Mouse (Mus musculus): ENCODE measurements around the gene Slc25a12. TPM values are rescaled to one million over a fixed set of nuclear protein-coding genes. Genes with fewer than 3 reads are reported as not detected.

Gene Slc25a12
- polyA plus RNA-seq, 1 experiment from 2014 or later, result 119 TPM

DNA sequence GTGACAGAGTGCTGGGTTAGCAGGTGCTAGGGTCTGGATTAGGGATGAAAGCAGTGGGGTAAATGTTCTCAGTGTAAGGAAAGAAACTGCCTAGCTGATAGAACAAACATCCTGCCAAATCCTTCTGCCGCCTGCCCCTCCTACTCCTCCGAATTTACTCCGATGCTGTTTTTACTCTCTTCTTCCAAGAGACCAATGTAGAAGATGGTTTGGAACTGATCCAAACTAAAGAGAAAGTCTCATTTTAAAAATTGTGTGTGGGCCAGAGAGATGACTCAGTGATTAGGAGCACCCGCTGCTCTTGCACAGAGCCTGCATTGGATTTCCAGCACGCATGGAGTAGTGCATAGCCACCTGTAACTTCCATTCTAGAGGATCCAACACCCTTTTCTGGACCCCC is 4.2 kb upstream of the Slc25a12 start:
- no peak overlapping the region for H3K9ac ChIP-seq (replicated peaks)
- no peak overlapping the region for H3K27ac ChIP-seq (replicated peaks)
- H3K36me3 ChIP-seq, result no peaks in the 10 kb centered on the region
- no peak for ATAC-seq (ENCODE audit: low FRiP score)
- no peak overlapping the region for H3K4me3 ChIP-seq (replicated peaks)
- H3K9me3 ChIP-seq (replicated peaks), result no peaks in the 10 kb centered on the region
- 74% methylated on average over 5 of the region's 5 CpGs for WGBS
- H3K4me1 ChIP-seq, result peaks cover 4% of the 10 kb centered on the region; the same call in 1 of the 2 replicates
- no peaks in the 10 kb centered on the region for H3K27me3 ChIP-seq (replicated peaks)
- H3K4me2 ChIP-seq, result no peak overlapping the region

DNA sequence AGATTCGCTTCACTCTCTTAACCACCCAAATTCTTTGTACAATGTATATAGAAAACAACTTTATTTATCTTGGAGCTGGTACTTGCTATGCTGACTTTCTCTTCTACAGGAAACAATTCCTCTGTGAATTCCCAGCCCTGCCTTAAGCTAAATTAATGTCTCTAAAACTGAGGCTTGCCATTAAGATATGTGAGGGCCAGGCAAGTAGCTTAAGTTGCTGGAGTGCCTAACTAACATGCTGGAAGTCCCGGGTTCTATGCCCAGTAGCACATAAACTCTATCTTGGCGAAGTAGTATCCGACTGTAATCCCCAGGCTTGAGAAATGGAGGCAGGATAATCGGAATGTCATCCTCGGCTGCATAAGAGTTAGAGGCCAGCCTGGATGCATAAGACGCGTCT is 537 bp upstream of the Slc25a12 start:
- Histone ChIP-seq H3K9ac (replicated peaks) (0 out of 2 replicates have a peak overlapping the region, but pooled peaks have one; percentile 23), H3K27me3 (replicated peaks) (no peaks in the 10 kb centered on the region), H3K9me3 (replicated peaks) (no peaks in the 10 kb centered on the region), H3K4me1 (peaks cover 23% of the 10 kb centered on the region), H3K27ac (replicated peaks) (no peak overlapping the region), H3K4me3 (replicated peaks) (peak overlapping the region; percentile 82; the same call in 1 of the 2 replicates), H3K4me2 (peak overlapping the region; percentile 71), H3K36me3 (no peaks in the 10 kb centered on the region)
- no peak for ATAC-seq (ENCODE audit: low FRiP score)
- WGBS, result 34% methylated on average over 8 of the region's 8 CpGs

DNA sequence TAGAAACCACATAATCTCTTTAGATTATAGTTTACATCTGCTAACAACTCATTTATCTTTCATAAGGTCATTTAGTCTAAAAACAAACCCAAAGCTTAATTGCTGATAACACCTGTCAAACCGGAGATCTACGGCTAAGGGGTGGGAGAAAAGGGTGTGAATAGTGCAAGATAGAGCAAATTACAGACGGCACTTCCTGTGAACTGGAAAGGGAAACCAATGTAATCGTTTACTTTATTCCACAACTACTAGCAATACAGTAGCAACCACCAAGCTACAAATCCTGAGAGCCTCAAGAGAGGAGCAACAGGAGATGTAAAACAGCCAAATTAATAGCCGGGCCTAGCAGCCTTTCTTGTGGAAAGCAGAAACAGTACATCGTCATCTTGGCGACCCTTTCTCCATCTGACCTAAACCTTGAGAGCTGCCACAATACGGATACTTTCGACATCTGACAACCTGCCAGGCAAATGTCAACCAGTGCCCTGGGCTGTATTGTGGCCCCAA is 878 bp downstream of the Slc25a12 start:
- H3K36me3 ChIP-seq, result peaks cover 7% of the 10 kb centered on the region; the same call in 1 of the 2 replicates
- H3K27me3 ChIP-seq (replicated peaks), result no peaks in the 10 kb centered on the region
- ATAC-seq (ENCODE audit: low FRiP score), result peak; percentile 15; the same call in 1 of the 2 replicates
- peak overlapping the region; percentile 82 for H3K4me3 ChIP-seq (replicated peaks)
- H3K27ac ChIP-seq (replicated peaks), result peak overlapping the region; percentile 92
- H3K9ac ChIP-seq (replicated peaks), result peak overlapping the region; percentile 82
- WGBS, result 22% methylated on average over 9 of the region's 9 CpGs
- peak overlapping the region; percentile 71 for H3K4me2 ChIP-seq
- peaks cover 23% of the 10 kb centered on the region for H3K4me1 ChIP-seq
- no peaks in the 10 kb centered on the region for H3K9me3 ChIP-seq (replicated peaks)

- no peak overlapping the region for H3K27ac ChIP-seq (replicated peaks)
- H3K9me3 ChIP-seq (replicated peaks), result no peaks in the 10 kb centered on the region
- no peak overlapping the region for H3K9ac ChIP-seq (replicated peaks)
- peaks cover 6% of the 10 kb centered on the region for H3K4me1 ChIP-seq
- 82% methylated on average over 1 of the region's 1 CpGs for WGBS
- H3K36me3 ChIP-seq, result peaks cover 18% of the 10 kb centered on the region
- no peak overlapping the region for H3K4me2 ChIP-seq
- ATAC-seq (ENCODE audit: low FRiP score), result no peak
- no peaks in the 10 kb centered on the region for H3K27me3 ChIP-seq (replicated peaks)
- H3K4me3 ChIP-seq (replicated peaks), result no peak overlapping the region
Observed at GRCm38 (mm10) chr2:71360192-71360591, 7.4 kb downstream of the Slc25a12 start.

DNA sequence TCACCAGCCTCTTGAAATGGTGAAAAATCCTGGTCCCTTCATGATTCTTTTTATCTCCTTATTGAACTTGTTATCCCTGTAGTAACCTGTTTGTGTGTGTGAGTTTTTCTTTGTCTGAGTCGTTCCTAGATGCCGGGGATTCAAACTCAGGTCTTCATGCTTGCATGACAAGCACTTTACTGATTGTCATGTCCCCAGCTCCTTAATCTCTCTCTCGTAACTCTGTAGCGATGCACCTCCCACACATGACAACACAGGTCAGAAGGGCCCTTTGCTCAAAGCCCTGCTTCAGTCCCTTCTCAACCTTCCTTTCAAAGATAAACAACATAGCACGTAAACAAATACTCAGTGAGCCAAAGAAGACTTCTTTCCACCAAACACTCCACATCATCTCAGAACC is 9.2 kb downstream of the Slc25a12 start:
- H3K36me3 ChIP-seq, result peaks cover 18% of the 10 kb centered on the region
- H3K4me1 ChIP-seq, result no peaks in the 10 kb centered on the region
- no peak overlapping the region for H3K27ac ChIP-seq (replicated peaks)
- ATAC-seq (ENCODE audit: low FRiP score), result no peak
- no peaks in the 10 kb centered on the region for H3K9me3 ChIP-seq (replicated peaks)
- no peak overlapping the region for H3K9ac ChIP-seq (replicated peaks)
- no peak overlapping the region for H3K4me2 ChIP-seq
- WGBS, result 93% methylated on average over 5 of the region's 5 CpGs
- no peak overlapping the region for H3K4me3 ChIP-seq (replicated peaks)
- no peaks in the 10 kb centered on the region for H3K27me3 ChIP-seq (replicated peaks)

GRCm38 (mm10) chr2:71354055-71354425 is 13.5 kb downstream of the Slc25a12 start:
- Histone ChIP-seq H3K9me3 (replicated peaks) (no peaks in the 10 kb centered on the region), H3K36me3 (peaks cover 6% of the 10 kb centered on the region), H3K27ac (replicated peaks) (no peak overlapping the region), H3K27me3 (replicated peaks) (no peaks in the 10 kb centered on the region), H3K9ac (replicated peaks) (no peak overlapping the region), H3K4me3 (replicated peaks) (no peak overlapping the region), H3K4me1 (peaks cover 4% of the 10 kb centered on the region; the same call in 1 of the 2 replicates), H3K4me2 (no peak overlapping the region)
- WGBS, result 78% methylated on average over 5 of the region's 5 CpGs
- ATAC-seq (ENCODE audit: low FRiP score), result no peak

DNA sequence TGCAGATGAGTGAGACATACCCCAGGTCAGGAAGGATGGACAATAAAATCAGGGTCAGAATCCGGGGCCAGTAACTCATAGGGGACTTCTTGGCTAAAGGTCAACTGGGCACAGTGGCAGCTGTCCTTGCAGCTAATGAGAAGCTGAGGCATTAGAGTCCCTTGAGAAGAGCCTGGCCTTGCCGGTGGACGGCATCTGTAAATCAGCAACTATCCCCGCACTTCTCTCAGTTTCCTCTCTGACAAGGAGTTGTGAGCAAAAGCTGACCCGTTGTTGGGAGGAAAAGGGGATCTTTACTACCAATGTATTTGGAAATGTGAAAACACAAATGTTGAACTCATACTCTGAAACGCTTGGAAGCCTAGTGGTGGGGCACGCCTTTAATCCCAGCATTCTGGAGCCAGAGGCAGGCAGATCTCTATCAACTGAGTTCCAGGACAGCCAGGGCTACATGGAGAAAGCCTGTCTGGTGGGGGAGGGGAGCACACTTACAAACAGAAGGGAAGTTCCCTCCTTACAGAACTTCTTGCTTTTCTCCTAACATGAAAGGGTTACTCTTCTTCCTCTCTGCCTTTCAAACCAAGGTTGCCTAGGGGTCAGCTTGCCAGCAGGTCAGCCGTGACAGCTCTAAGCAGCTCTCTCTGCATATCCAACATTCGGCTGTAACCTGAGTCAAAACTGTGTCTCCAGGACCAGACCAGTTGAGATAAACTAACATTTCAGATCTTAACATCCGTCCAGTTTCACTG is 14.1 kb downstream of the Slc25a12 start:
- Histone ChIP-seq H3K4me1 (peaks cover 4% of the 10 kb centered on the region; the same call in 1 of the 2 replicates), H3K9ac (replicated peaks) (no peak overlapping the region), H3K9me3 (replicated peaks) (no peaks in the 10 kb centered on the region), H3K36me3 (peaks cover 7% of the 10 kb centered on the region), H3K27me3 (replicated peaks) (no peaks in the 10 kb centered on the region), H3K4me3 (replicated peaks) (no peak overlapping the region), H3K4me2 (no peak overlapping the region), H3K27ac (replicated peaks) (no peak overlapping the region)
- ATAC-seq (ENCODE audit: low FRiP score), result no peak
- 62% methylated on average over 10 of the region's 10 CpGs for WGBS

DNA sequence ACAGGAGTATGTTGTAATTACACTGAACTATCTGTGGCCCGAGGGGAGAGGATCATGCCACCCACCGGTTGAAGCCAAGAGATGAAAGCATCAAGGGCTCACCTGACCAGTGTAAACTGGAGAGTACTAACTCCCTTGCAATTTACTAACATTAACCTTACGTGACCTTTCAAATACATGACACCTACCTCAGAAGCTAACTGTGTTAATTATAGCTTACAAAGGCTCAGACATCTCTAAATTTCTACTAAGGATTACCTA is 15.9 kb downstream of the Slc25a12 start:
- no peaks in the 10 kb centered on the region for H3K27me3 ChIP-seq (replicated peaks)
- no peak overlapping the region for H3K4me2 ChIP-seq
- no peak overlapping the region for H3K27ac ChIP-seq (replicated peaks)
- peaks cover 4% of the 10 kb centered on the region; the same call in 1 of the 2 replicates for H3K36me3 ChIP-seq
- H3K4me1 ChIP-seq, result peaks cover 4% of the 10 kb centered on the region; the same call in 1 of the 2 replicates
- H3K9me3 ChIP-seq (replicated peaks), result no peaks in the 10 kb centered on the region
- H3K9ac ChIP-seq (replicated peaks), result no peak overlapping the region
- no peak for ATAC-seq (ENCODE audit: low FRiP score)
- WGBS, result 85% methylated on average over 3 of the region's 3 CpGs
- H3K4me3 ChIP-seq (replicated peaks), result no peak overlapping the region

DNA sequence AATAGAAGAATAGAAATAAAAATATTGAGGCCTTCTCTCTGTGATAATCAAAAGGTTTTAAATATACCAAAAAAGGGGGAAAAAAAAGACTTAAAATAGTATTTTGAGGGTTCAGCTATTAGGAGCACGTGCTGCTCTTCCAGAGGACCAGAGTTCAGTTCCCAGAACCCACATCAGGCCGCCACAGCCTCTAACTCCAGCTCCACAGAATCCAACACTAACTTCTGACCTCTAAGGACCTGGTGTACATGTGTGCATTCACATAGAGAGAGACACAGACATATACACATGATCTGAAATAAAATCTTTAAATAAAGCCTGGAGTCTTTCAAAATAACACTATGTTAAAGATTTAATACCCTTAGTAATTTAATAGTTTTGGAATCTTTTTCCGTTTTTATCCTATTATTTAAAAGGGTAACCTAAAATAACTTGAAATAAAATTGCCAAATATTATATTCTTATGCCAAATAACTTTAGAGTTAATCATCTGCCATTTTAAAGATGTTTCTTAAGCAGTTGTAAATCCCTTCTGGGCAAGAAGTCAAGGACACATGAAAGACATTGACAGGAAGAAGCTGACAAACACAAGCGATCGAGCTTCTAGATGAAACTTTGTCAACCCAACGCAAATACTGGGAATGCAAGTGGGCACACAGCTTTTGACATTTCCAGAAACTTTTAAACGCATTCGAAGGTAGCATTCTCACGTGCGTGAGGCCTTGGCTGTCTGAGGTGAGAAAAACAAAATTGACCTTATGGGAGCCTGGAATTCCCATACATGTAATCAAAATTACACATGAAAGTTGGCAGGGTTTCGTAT is 16.4 kb downstream of the Slc25a12 start:
- no peak overlapping the region for H3K4me3 ChIP-seq (replicated peaks)
- peaks cover 4% of the 10 kb centered on the region; the same call in 1 of the 2 replicates for H3K4me1 ChIP-seq
- peaks cover 4% of the 10 kb centered on the region; the same call in 1 of the 2 replicates for H3K36me3 ChIP-seq
- H3K4me2 ChIP-seq, result no peak overlapping the region
- H3K27me3 ChIP-seq (replicated peaks), result no peaks in the 10 kb centered on the region
- ATAC-seq (ENCODE audit: low FRiP score), result no peak
- no peak overlapping the region for H3K9ac ChIP-seq (replicated peaks)
- no peaks in the 10 kb centered on the region for H3K9me3 ChIP-seq (replicated peaks)
- no peak overlapping the region for H3K27ac ChIP-seq (replicated peaks)
- 92% methylated on average over 11 of the region's 11 CpGs for WGBS

DNA sequence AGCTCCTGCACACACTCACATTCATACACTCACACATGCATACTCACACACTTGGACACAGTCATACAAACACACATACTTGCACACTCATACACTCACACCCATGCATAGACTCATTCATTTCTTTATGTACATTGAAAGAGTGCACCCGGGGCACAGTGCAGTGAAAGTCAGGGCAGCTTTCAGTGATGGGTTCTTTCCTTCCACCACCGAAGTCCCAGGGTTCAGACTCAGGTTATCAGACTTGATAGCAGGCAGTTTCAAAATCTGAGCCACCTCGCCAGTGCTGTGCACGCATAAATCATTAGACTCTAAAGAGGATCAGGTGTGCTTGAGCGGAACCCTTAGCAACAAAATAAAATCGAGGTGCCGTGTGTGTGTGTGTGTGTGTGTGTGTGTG is 17.4 kb downstream of the Slc25a12 start:
- no peak overlapping the region for H3K9ac ChIP-seq (replicated peaks)
- peaks cover 4% of the 10 kb centered on the region; the same call in 1 of the 2 replicates for H3K4me1 ChIP-seq
- H3K4me2 ChIP-seq, result no peak overlapping the region
- no peak for ATAC-seq (ENCODE audit: low FRiP score)
- no peaks in the 10 kb centered on the region for H3K27me3 ChIP-seq (replicated peaks)
- 75% methylated on average over 7 of the region's 7 CpGs for WGBS
- no peaks in the 10 kb centered on the region for H3K9me3 ChIP-seq (replicated peaks)
- peaks cover 4% of the 10 kb centered on the region; the same call in 1 of the 2 replicates for H3K36me3 ChIP-seq
- H3K27ac ChIP-seq (replicated peaks), result no peak overlapping the region
- no peak overlapping the region for H3K4me3 ChIP-seq (replicated peaks)

- H3K4me3 ChIP-seq (replicated peaks), result no peak overlapping the region
- no peak overlapping the region for H3K27ac ChIP-seq (replicated peaks)
- ATAC-seq (ENCODE audit: low FRiP score), result no peak
- peaks cover 4% of the 10 kb centered on the region; the same call in 1 of the 2 replicates for H3K4me1 ChIP-seq
- WGBS, result 70% methylated on average over 2 of the region's 2 CpGs
- no peak overlapping the region for H3K9ac ChIP-seq (replicated peaks)
- H3K36me3 ChIP-seq, result peaks cover 4% of the 10 kb centered on the region; the same call in 1 of the 2 replicates
- no peaks in the 10 kb centered on the region for H3K27me3 ChIP-seq (replicated peaks)
- H3K4me2 ChIP-seq, result no peak overlapping the region
- no peaks in the 10 kb centered on the region for H3K9me3 ChIP-seq (replicated peaks)
Observed at GRCm38 (mm10) chr2:71349511-71349910, 18.0 kb downstream of the Slc25a12 start.
